Mouse (Mus musculus) forebrain, embryonic 11.5 days (tissue): ENCODE data around the gene Nav2. TPM values are rescaled to one million over a fixed set of nuclear protein-coding genes. Genes with fewer than 3 reads are reported as not detected.

Experiments used
- ATAC-seq: fragments of 200-750 bp; cut with Nextera tagmentation; replicated peaks from 2 replicates; pipeline ENCODE4 v1.8.0; 2017; ENCODE audit warnings: moderate TSS enrichment; ENCODE audit not compliant: low FRiP score
- DNase-seq: peaks from one replicate; pipeline ENCODE4 v3.0.0-alpha.2; 2017; ENCODE audit warnings: low spot score
- H3K27ac ChIP-seq: fragments of 300-500 bp; sonication (generic); 2 replicates; pipeline ENCODE4 v1.5.1; 2014; ENCODE audit warnings: low read depth, low read length
- H3K27me3 ChIP-seq: fragments of 300-500 bp; sonication (generic); 2 replicates; pipeline ENCODE4 v1.6.1; 2014; ENCODE audit warnings: mild to moderate bottlenecking, low read length, mixed read lengths; ENCODE audit not compliant: control insufficient read depth, insufficient read depth
- H3K36me3 ChIP-seq: fragments of 300-500 bp; sonication (generic); 2 replicates; pipeline ENCODE4 v1.6.1; 2014; ENCODE audit warnings: mild to moderate bottlenecking, low read length, moderate library complexity, mixed read lengths; ENCODE audit not compliant: control insufficient read depth, insufficient read depth
- H3K4me1 ChIP-seq: fragments of 300-500 bp; sonication (generic); replicated peaks from 2 replicates; pipeline ENCODE4 v1.6.1; 2014; ENCODE audit warnings: low read length, mixed read lengths; ENCODE audit not compliant: control insufficient read depth, insufficient read depth
- H3K4me2 ChIP-seq: fragments of 300-500 bp; sonication (generic); 2 replicates; pipeline ENCODE4 v1.6.1; 2014; ENCODE audit warnings: low read depth, mild to moderate bottlenecking, low read length, moderate library complexity, mixed read lengths; ENCODE audit not compliant: severe bottlenecking
- H3K4me3 ChIP-seq: fragments of 300-500 bp; sonication (generic); 2 replicates; pipeline ENCODE4 v1.5.1; 2014; ENCODE audit warnings: low read depth, low read length
- H3K9ac ChIP-seq: fragments of 300-500 bp; sonication (generic); 2 replicates; pipeline ENCODE4 v1.6.1; 2014; ENCODE audit warnings: low read length
- H3K9me3 ChIP-seq: fragments of 300-500 bp; sonication (generic); 2 replicates; pipeline ENCODE4 v1.6.1; 2016; ENCODE audit warnings: low read length, mixed read lengths; ENCODE audit not compliant: control insufficient read depth
- WGBS: fragments of 180-500 bp; shearing (Covaris S2); extraction: QIAGEN DNeasy Blood & Tissue Kit; methylation state at CpG from one replicate; pipeline ENCODE4 v1.1.7; 2014; 5-methylcytosine and 5-hydroxymethylcytosine counted together
- polyA plus RNA-seq: library from polyadenylated mRNA; unstranded; fragments of >200 nt; fragmentation: Nextera tagmentation; extraction: Ambion mirVana; gene quantifications from 2 replicates; pipeline ENCODE4 v1.2.1, GENCODE M21; 2014

Nav2 gene
- polyA plus RNA-seq, 1 experiment from 2014 or later, result 7.2 TPM

- Histone ChIP-seq H3K9me3 (no peaks in the 10 kb centered on the region), H3K4me2 (no peak overlapping the region), H3K27me3 (peaks cover 6% of the 10 kb centered on the region), H3K27ac (no peak overlapping the region), H3K4me1 (no peaks in the 10 kb centered on the region), H3K9ac (no peak overlapping the region), H3K36me3 (no peaks in the 10 kb centered on the region), H3K4me3 (no peak overlapping the region)
- ATAC-seq (no peak), DNase-seq (no peak)
- 88% methylated on average over 10 of the region's 10 CpGs for WGBS
Measured at GRCm38 (mm10) chr7:49451240-49451639, 542.7 kb downstream of the Nav2 start.

GRCm38 (mm10) chr7:49452274-49452673 lies 543.8 kb downstream of the Nav2 start:
- Histone ChIP-seq H3K36me3 (no peaks in the 10 kb centered on the region), H3K27me3 (peaks cover 6% of the 10 kb centered on the region), H3K9ac (no peak overlapping the region), H3K4me1 (no peaks in the 10 kb centered on the region), H3K27ac (no peak overlapping the region), H3K4me2 (no peak overlapping the region), H3K9me3 (no peaks in the 10 kb centered on the region), H3K4me3 (no peak overlapping the region)
- no peak for DNase-seq
- ATAC-seq, result no peak
- 79% methylated on average over 11 of the region's 11 CpGs for WGBS

DNA sequence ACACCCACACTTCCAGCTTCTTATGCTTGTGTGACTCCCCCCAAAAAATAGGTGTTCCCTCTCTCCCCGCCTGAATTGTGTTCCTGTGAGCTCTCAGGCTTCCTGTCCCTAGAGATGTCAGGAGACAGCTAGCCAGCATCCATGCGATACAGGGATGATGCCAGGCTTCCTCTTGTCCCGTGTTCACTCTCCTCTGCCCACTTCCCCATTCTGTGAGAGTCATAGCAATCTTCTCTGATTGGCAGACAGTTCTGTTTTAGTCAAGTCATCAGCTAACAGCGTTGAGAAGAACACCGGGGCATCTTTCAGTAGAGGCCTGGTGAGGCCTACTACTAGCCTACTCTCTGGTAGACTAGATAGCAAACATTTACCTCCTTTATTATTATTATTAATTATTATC lies 546.1 kb downstream of the Nav2 start:
- H3K27ac ChIP-seq, result no peak overlapping the region
- H3K36me3 ChIP-seq, result no peaks in the 10 kb centered on the region
- H3K27me3 ChIP-seq, result peaks cover 4% of the 10 kb centered on the region; the same call in 1 of the 2 replicates
- no peaks in the 10 kb centered on the region for H3K4me1 ChIP-seq
- H3K4me3 ChIP-seq, result no peak overlapping the region
- no peak for ATAC-seq
- no peak overlapping the region for H3K9ac ChIP-seq
- no peaks in the 10 kb centered on the region for H3K9me3 ChIP-seq
- no peak overlapping the region for H3K4me2 ChIP-seq
- no peak for DNase-seq
- 90% methylated on average over 5 of the region's 5 CpGs for whole genome bisulfite sequencing

- no peak overlapping the region for H3K4me2 ChIP-seq
- 52% methylated on average over 2 of the region's 2 CpGs for WGBS
- no peaks in the 10 kb centered on the region for H3K36me3 ChIP-seq
- ATAC-seq (no peak), DNase-seq (peak; percentile 67)
- no peaks in the 10 kb centered on the region for H3K4me1 ChIP-seq
- H3K9ac ChIP-seq, result no peak overlapping the region
- H3K27ac ChIP-seq, result no peak overlapping the region
- no peak overlapping the region for H3K4me3 ChIP-seq
- no peaks in the 10 kb centered on the region for H3K9me3 ChIP-seq
- no peaks in the 10 kb centered on the region for H3K27me3 ChIP-seq
Measured at GRCm38 (mm10) chr7:49456148-49456547, 547.6 kb downstream of the Nav2 start.

DNA sequence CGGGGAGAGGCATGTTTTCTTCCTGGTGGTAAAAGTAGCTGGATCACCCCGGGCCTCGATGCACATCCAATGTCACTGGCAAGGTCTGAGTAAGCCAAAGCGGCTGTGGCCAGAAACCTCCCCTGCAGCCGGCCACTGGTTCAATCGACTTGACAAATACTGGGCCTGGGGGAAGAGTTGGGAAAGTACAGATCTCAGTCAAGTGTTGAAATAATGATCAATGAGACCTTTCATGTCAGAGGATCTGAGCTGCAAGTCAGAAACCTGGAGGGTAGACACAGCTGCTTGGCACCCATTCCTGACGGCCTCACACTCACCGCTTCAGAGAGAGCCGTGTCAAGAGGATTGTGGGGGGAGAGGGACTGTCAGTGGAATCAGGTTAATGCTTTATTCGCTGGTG lies 548.9 kb downstream of the Nav2 start:
- Histone ChIP-seq H3K9me3 (no peaks in the 10 kb centered on the region), H3K36me3 (no peaks in the 10 kb centered on the region), H3K27me3 (no peaks in the 10 kb centered on the region), H3K9ac (no peak overlapping the region), H3K27ac (no peak overlapping the region), H3K4me1 (no peaks in the 10 kb centered on the region), H3K4me2 (no peak overlapping the region), H3K4me3 (no peak overlapping the region)
- 86% methylated on average over 10 of the region's 10 CpGs for WGBS
- DNase-seq (no peak), ATAC-seq (no peak)

DNA sequence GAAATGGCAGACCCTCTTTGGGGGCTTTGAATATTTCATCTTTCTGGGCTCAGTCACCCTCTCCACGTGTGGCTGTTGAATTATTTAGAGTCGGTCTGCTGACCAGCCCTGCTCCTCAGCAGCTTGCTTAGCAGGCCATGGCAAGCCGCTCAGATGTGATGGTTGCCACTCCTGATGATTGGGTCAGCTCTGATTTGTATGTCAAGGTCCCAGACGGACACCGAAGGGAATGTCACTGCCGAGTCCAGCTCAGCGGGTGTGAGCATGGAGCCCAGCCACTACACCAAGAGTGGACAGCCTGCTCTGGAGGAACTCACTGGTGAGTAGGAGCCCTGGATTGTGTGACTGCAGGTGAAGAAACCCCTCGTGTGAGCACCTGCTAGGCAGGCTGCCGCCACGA lies 549.4 kb downstream of the Nav2 start:
- Histone ChIP-seq H3K9ac (no peak overlapping the region), H3K36me3 (no peaks in the 10 kb centered on the region), H3K4me1 (no peaks in the 10 kb centered on the region), H3K9me3 (no peaks in the 10 kb centered on the region), H3K4me2 (no peak overlapping the region), H3K27me3 (no peaks in the 10 kb centered on the region), H3K4me3 (no peak overlapping the region), H3K27ac (no peak overlapping the region)
- no peak for DNase-seq
- ATAC-seq, result no peak
- 84% methylated on average over 10 of the region's 10 CpGs for WGBS

DNA sequence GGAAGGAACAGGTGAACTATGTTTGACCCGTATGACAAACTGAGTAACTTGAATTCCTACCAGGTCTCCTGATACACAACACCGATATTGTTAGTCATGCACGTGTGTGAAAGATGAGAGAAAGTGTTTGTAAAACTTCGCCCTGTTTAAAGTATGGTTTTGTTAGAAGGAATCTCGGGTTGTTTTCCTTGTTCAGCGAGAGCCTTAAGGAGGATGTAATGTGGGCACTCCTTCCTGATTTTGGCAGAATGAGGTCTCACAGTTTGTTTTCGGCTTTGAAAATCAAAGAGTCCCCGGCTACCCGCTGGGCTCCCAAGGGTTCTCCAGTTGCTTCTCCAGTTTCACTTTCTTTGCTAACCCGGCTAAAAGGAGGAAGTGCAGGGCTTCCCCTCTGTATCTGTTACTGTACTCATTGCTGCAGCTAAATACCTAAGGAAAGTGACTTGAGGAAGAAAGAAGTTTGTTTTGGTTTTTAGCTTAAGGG lies 553.9 kb downstream of the Nav2 start:
- H3K9me3 ChIP-seq, result no peaks in the 10 kb centered on the region
- H3K4me2 ChIP-seq, result no peak overlapping the region
- H3K4me1 ChIP-seq, result no peaks in the 10 kb centered on the region
- H3K27me3 ChIP-seq, result no peaks in the 10 kb centered on the region
- no peak for DNase-seq
- no peak overlapping the region for H3K27ac ChIP-seq
- no peak overlapping the region for H3K4me3 ChIP-seq
- 27% methylated on average over 10 of the region's 10 CpGs for WGBS
- H3K9ac ChIP-seq, result no peak overlapping the region
- no peak for ATAC-seq
- no peaks in the 10 kb centered on the region for H3K36me3 ChIP-seq

DNA sequence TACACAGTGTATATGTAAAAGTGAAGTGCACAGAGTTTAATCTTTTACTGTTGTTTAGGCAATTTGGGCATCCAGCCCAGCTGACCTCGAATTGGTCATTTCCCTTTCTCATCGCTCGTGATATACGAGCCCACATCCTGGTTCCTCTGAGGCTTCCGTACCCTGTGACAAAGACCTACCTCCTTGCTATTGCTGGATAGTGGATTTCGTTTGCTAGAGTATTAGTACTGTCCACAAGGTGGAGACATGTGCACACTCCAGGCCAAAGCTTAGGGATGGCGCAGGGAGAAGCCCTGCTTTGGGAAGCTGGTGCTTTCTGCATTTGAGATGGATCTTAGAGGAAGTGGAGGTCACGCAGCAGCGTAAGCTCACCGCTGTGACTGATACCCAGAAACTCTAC lies 559.3 kb downstream of the Nav2 start:
- H3K9me3 ChIP-seq, result no peaks in the 10 kb centered on the region
- no peak overlapping the region for H3K4me2 ChIP-seq
- no peaks in the 10 kb centered on the region for H3K4me1 ChIP-seq
- DNase-seq, result no peak
- no peaks in the 10 kb centered on the region for H3K27me3 ChIP-seq
- H3K36me3 ChIP-seq, result no peaks in the 10 kb centered on the region
- no peak overlapping the region for H3K4me3 ChIP-seq
- H3K9ac ChIP-seq, result no peak overlapping the region
- WGBS, result 62% methylated on average over 10 of the region's 10 CpGs
- peak; percentile 61 for ATAC-seq
- H3K27ac ChIP-seq, result no peak overlapping the region

DNA sequence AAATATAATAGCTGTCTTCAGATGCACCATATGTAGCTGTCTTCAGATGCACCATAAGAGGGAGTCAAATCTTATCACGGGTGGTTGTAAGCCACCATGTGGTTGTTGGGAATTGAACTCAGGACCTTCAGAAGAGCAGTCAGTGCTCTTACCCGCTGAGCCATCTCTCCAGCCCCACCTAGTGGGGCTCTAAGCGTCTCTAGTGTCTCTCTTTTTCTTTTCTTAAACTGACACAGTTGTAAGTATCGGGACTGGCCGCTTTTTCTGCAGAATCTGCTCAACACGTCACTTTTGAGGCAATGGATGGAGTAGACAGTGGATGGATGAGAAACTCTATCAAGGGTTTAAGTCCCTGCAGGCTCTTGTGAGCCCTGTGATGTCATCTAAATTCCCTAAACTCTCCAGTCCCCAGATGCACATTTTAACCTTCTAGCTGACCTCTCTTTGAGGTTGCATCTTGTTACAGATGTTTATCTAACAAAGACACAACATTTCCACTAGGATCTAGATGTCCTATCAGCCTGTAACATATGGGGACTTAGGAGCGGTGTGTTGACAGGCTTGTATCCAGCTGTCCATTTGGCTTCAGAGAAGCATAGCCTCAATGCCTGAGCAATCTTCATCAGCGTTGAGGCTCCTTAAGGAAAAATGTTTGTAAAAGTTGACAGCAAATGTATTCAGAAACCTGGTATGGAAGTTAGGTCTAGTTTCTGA lies 560.1 kb downstream of the Nav2 start:
- H3K9me3 ChIP-seq, result no peaks in the 10 kb centered on the region
- WGBS, result 77% methylated on average over 8 of the region's 8 CpGs
- H3K27me3 ChIP-seq, result no peaks in the 10 kb centered on the region
- ATAC-seq (no peak), DNase-seq (no peak)
- H3K4me3 ChIP-seq, result no peak overlapping the region
- H3K36me3 ChIP-seq, result no peaks in the 10 kb centered on the region
- no peak overlapping the region for H3K9ac ChIP-seq
- no peak overlapping the region for H3K4me2 ChIP-seq
- no peaks in the 10 kb centered on the region for H3K4me1 ChIP-seq
- no peak overlapping the region for H3K27ac ChIP-seq
